Mouse (Mus musculus): Measurements from ENCODE around the gene Pkmyt1. TPM values are rescaled to one million over a fixed set of nuclear protein-coding genes. Genes with fewer than 3 reads are reported as not detected.
"Not testable (repeated sequence)": the region's sequence is repeated elsewhere in the genome, so short reads cannot be mapped to it uniquely, and the experiment has no call there.

The Pkmyt1 gene
- polyA plus RNA-seq, 1 experiment from 2014 or later: 79.0 TPM

DNA sequence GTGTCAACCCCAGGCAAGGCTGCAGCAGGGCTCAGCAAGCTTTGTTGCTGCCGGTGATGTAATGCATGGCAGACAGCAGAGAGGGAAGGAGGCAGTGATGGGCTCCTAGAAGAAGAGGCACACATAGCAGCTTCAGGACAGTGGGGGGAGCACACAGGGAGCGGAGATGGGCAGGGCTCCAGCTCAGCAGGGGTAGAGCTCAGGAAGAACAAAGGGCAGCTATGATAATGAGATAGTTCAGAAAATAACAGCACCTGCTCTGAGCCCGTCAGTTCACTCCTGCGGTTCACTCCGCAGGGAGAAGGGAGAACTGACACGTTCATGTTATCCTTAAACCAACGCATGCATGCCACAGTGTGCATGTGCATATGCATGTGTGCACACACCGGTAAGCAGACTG, 32.7 kb downstream of the Pkmyt1 start:
- Histone ChIP-seq H3K27ac (ENCODE audit: low read depth) (no peak overlapping the region), H3K27me3 (ENCODE audit: insufficient read depth, low read length) (no peaks in the 10 kb centered on the region), H3K9ac (no peak overlapping the region), H3K4me3 (ENCODE audit: low read depth, low read length) (no peak overlapping the region), H3K4me2 (no peak overlapping the region), H3K9me3 (ENCODE audit: low read depth, low read length) (no peaks in the 10 kb centered on the region), H3K4me1 (ENCODE audit: insufficient read depth) (no peaks in the 10 kb centered on the region), H3K36me3 (ENCODE audit: insufficient read depth) (peaks cover 78% of the 10 kb centered on the region)
- TF ChIP-seq CTCF (IDR thresholded peaks at IDR 0.05; ENCODE audit: low read depth): no peak
- WGBS: 84% methylated on average over 8 of the region's 8 CpGs
- ATAC-seq (ENCODE audit: insufficient read depth): no peak
- DNase-seq: no peak

DNA sequence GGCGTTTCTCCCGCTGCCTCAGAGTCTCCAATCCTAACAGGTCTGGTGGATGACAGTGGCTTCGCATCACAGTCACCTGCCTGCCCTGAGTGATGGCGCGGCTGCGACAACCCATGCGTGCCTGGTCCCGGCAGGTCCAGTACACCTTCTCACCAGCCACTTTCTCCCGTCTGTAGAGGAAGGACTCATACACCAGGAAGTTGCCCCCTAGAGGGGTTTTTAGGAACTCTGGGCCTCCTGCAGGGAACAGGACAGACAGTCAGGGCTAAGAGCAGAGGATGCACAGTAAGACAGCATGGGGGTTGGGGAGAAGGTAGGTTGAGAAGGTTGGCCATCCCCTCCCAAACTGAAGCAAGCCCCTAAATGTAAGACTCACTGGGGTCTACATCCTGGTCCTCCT, 34.1 kb downstream of the Pkmyt1 start:
- H3K4me2 ChIP-seq: no peak overlapping the region
- H3K9ac ChIP-seq: no peak overlapping the region
- H3K36me3 ChIP-seq (ENCODE audit: insufficient read depth): peaks cover 73% of the 10 kb centered on the region
- no peaks in the 10 kb centered on the region for H3K27me3 ChIP-seq (ENCODE audit: insufficient read depth, low read length)
- no peak for TF ChIP-seq CTCF (IDR thresholded peaks at IDR 0.05; ENCODE audit: low read depth)
- ATAC-seq (ENCODE audit: insufficient read depth) (no peak), DNase-seq (no peak)
- 89% methylated on average over 9 of the region's 9 CpGs for WGBS
- H3K4me3 ChIP-seq (ENCODE audit: low read depth, low read length): no peak overlapping the region
- no peak overlapping the region for H3K27ac ChIP-seq (ENCODE audit: low read depth)
- H3K9me3 ChIP-seq (ENCODE audit: low read depth, low read length): no peaks in the 10 kb centered on the region
- H3K4me1 ChIP-seq (ENCODE audit: insufficient read depth): no peaks in the 10 kb centered on the region

DNA sequence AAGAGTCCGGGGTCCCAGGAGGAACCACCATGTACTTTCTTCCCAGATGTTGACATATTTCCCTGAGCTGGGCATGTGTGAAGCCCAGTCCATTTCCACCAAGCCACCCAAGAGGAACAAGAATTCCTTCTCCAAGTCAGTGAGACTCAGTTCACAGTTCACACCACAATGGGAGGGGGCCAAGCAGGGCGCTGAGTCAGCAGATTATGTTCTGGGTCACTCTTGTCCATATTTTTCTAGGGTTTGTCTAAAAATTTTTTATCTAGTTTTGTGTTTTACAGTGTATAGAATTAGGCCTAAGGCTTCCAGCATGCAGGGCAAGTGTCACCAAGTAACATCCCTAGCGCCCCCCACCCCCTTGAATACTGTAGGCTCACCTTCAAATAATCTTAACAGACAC, 35.0 kb downstream of the Pkmyt1 start:
- ATAC-seq (ENCODE audit: insufficient read depth) (no peak), DNase-seq (no peak)
- Histone ChIP-seq H3K27ac (ENCODE audit: low read depth) (no peak overlapping the region), H3K36me3 (ENCODE audit: insufficient read depth) (peaks cover 64% of the 10 kb centered on the region), H3K9ac (no peak overlapping the region), H3K9me3 (ENCODE audit: low read depth, low read length) (no peaks in the 10 kb centered on the region), H3K4me3 (ENCODE audit: low read depth, low read length) (no peak overlapping the region), H3K4me1 (ENCODE audit: insufficient read depth) (no peaks in the 10 kb centered on the region), H3K4me2 (no peak overlapping the region), H3K27me3 (ENCODE audit: insufficient read depth, low read length) (no peaks in the 10 kb centered on the region)
- WGBS: 96% methylated on average over 3 of the region's 3 CpGs
- no peak for TF ChIP-seq CTCF (IDR thresholded peaks at IDR 0.05; ENCODE audit: low read depth)

DNA sequence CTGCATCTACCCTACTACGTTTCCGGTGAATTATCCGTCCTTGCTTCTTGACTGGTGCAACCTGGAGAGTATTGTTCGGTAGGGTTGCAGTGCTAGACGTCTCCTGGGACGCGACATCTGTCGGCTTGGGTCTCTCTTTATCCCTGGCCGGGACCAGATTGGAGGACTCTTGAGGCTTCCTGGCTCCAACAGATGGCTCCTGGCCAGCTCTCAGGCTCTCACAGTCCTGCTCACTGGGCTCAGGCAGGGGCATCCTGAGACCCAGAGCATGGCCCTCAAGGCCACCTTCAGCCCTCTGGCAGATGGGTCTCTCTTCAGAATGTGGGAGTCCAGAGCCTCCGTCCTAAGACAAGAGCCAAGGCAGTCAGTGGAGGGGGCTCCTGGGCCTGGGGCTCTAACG, 36.8 kb downstream of the Pkmyt1 start:
- no peak for ATAC-seq (ENCODE audit: insufficient read depth)
- no peak for TF ChIP-seq CTCF (IDR thresholded peaks at IDR 0.05; ENCODE audit: low read depth)
- H3K9me3 ChIP-seq (ENCODE audit: low read depth, low read length): no peaks in the 10 kb centered on the region
- H3K36me3 ChIP-seq (ENCODE audit: insufficient read depth): peaks cover 48% of the 10 kb centered on the region
- no peaks in the 10 kb centered on the region for H3K4me1 ChIP-seq (ENCODE audit: insufficient read depth)
- no peak for DNase-seq
- H3K9ac ChIP-seq: no peak overlapping the region
- no peak overlapping the region for H3K27ac ChIP-seq (ENCODE audit: low read depth)
- no peaks in the 10 kb centered on the region for H3K27me3 ChIP-seq (ENCODE audit: insufficient read depth, low read length)
- 86% methylated on average over 11 of the region's 11 CpGs for WGBS
- no peak overlapping the region for H3K4me3 ChIP-seq (ENCODE audit: low read depth, low read length)
- H3K4me2 ChIP-seq: no peak overlapping the region

DNA sequence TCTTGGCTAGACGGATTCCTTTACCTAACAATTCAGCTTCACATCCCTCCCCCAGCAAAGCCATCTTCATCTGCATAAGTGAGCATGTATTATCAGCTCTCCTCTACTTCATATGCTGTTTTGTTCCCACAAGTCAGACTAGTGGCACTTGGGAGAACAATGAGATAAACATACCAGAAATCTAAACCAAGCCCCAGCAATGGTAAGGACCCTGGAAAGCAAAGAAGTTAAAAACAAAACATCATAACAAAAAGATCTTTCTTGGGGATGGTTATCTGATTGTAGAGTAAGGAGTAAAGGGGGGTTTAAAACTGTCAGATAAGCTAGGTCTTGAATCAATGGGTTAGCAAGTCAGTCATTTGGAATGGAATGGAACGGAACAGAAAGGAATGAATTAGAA, 44.4 kb downstream of the Pkmyt1 start:
- Histone ChIP-seq H3K27me3 (ENCODE audit: insufficient read depth, low read length) (no peaks in the 10 kb centered on the region), H3K9ac (peak overlapping the region; percentile 88), H3K27ac (ENCODE audit: low read depth) (no peak overlapping the region), H3K4me1 (ENCODE audit: insufficient read depth) (no peaks in the 10 kb centered on the region), H3K36me3 (ENCODE audit: insufficient read depth) (no peaks in the 10 kb centered on the region), H3K9me3 (ENCODE audit: low read depth, low read length) (no peaks in the 10 kb centered on the region), H3K4me3 (ENCODE audit: low read depth, low read length) (peak overlapping the region; percentile 83), H3K4me2 (peak overlapping the region; percentile 81)
- DNase-seq (peak; percentile 32), ATAC-seq (ENCODE audit: insufficient read depth) (no peak)
- WGBS: 18% methylated on average over 2 of the region's 2 CpGs
- TF ChIP-seq CTCF (IDR thresholded peaks at IDR 0.05; ENCODE audit: low read depth): no peak

DNA sequence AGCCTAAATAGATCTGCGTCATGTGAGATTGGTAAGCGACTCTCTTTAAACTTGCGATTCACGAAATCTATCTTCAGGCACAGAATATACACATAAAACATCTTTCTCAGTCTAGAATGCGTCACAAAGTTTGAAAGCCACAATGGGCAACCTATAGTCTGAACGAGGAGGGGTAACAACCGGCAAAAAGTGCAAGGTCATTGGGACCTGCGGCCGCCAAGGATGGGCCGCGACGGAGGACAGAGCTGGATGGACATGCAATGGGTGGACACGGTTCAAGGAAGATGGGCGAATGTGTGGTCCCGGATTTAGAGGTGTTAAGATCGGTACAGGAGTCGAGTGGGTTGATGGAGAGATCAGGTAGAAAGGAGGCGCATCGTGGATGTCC, 44.8 kb downstream of the Pkmyt1 start:
- DNase-seq: peak; percentile 58
- WGBS: under 1% methylated on average over 19 of the region's 19 CpGs
- Histone ChIP-seq H3K4me1 (ENCODE audit: insufficient read depth) (no peaks in the 10 kb centered on the region), H3K9me3 (ENCODE audit: low read depth, low read length) (no peaks in the 10 kb centered on the region), H3K27ac (ENCODE audit: low read depth) (peak overlapping the region; percentile 73; the same call in 1 of the 2 replicates), H3K4me3 (ENCODE audit: low read depth, low read length) (peak overlapping the region; percentile 83), H3K9ac (peak overlapping the region; percentile 88), H3K36me3 (ENCODE audit: insufficient read depth) (no peaks in the 10 kb centered on the region), H3K27me3 (ENCODE audit: insufficient read depth, low read length) (no peaks in the 10 kb centered on the region), H3K4me2 (peak overlapping the region; percentile 81)
- ATAC-seq (ENCODE audit: insufficient read depth): peak; percentile 44; the same call in 1 of the 2 replicates
- TF ChIP-seq CTCF (IDR thresholded peaks at IDR 0.05; ENCODE audit: low read depth): no peak

DNA sequence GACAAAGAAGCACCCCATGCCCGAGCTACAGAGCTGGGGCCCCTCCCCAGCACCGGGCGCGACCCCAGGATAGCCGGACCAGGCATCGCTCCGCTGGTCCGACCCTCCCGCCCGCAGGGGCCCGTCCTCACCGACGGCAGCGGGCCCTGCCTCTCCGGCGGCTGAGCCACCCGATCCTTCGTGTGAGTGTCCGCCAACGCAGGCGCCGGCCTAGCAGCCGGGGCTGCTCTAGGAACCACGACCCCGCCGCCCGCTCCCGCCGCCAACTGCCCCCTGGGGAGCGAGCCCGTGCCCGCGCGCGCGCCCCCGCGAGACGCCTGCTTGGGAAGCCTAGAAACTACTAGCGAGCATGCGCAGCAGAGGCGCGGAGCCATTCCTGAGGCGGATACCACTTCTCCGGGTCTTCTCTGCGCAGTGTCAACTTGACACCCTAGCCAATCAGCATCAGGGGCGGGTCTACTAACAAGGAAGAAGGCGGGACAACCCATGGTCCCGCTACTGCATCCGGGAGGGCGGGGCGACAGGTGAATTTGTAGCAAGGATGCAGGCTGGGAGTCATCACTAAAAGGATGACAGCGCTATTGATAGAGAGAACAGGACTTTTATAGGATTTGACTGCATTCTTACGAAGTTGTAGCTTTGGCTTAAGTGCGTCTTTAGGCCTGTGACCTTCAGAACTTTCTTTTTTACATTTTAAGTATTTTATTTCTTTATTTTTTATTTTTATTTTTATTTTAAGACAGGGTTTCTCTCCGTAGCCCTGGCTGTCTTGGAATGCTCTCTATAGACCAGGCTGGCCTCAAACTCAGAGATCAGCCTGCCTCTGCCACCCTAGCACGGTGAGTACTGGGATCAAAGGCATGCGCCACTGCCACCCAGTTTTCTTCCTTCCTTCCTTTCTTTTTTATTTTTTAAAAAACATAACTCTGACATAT, 45.4 kb downstream of the Pkmyt1 start, which contains the start of gene Flywch1:
TSS of gene Flywch1 (minus strand) at position 319 of the 935 bp plus-strand sequence.
- Histone ChIP-seq H3K4me2 (peak within 1 kb of the TSS; percentile 81), H3K36me3 (ENCODE audit: insufficient read depth) (no peaks in the 10 kb centered on the region), H3K4me1 (ENCODE audit: insufficient read depth) (no peaks in the 10 kb centered on the region), H3K27me3 (ENCODE audit: insufficient read depth, low read length) (no peaks in the 10 kb centered on the region), H3K9me3 (ENCODE audit: low read depth, low read length) (no peaks in the 10 kb centered on the region), H3K9ac (peak within 1 kb of the TSS; percentile 88), H3K27ac (ENCODE audit: low read depth) (peak within 1 kb of the TSS; percentile 73; the same call in 1 of the 2 replicates), H3K4me3 (ENCODE audit: low read depth, low read length) (peak within 1 kb of the TSS; percentile 83)
- no peak for TF ChIP-seq CTCF (IDR thresholded peaks at IDR 0.05; ENCODE audit: low read depth)
- 3% methylated on average over 56 of the region's 58 CpGs for WGBS
- ATAC-seq (ENCODE audit: insufficient read depth) (peak; percentile 98), DNase-seq (peak; percentile 99)

DNA sequence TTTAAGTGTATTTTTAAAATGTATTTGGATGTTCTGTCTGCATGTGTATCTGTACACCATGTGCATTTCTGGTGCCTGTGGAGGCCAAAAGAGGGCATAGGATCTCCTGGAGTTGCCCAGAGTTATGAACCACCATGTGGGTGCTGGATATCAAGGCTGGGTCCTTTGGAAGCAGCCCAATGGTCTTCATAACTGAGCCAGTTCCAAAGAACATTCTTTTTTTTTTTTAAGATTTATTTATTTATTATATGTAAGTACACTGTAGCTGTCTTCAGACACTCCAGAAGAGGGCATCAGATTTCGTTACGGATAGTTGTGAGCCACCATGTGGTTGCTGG, 46.1 kb downstream of the Pkmyt1 start:
- not testable (repeated sequence) for H3K4me3 ChIP-seq (ENCODE audit: low read depth, low read length); H3K27ac ChIP-seq (ENCODE audit: low read depth); H3K4me1 ChIP-seq (ENCODE audit: insufficient read depth); H3K9ac ChIP-seq; H3K27me3 ChIP-seq (ENCODE audit: insufficient read depth, low read length); ATAC-seq (ENCODE audit: insufficient read depth); H3K36me3 ChIP-seq (ENCODE audit: insufficient read depth); DNase-seq; H3K9me3 ChIP-seq (ENCODE audit: low read depth, low read length)
- 64% methylated on average over 2 of the region's 2 CpGs for WGBS
- H3K4me2 ChIP-seq: peak overlapping the region; percentile 81; the same call in 1 of the 2 replicates
